Mouse (Mus musculus) intestine, embryonic 14.5 days (tissue): ENCODE data around the gene Fgfr2. TPM values are rescaled to one million over a fixed set of nuclear protein-coding genes. Genes with fewer than 3 reads are reported as not detected.
A peak's percentile ranks its signal among the peaks of the same experiment; 100 is the strongest.

ENCODE experiments used
- ATAC-seq: fragments of 200-750 bp; cut with Nextera tagmentation; replicated peaks from 2 replicates; pipeline ENCODE4 v1.8.0; 2017; ENCODE audit warnings: low read depth, moderate number of reproducible peaks, moderate TSS enrichment, moderate library complexity; ENCODE audit not compliant: low FRiP score, low TSS enrichment
- DNase-seq: peaks from one replicate; pipeline ENCODE4 v3.0.0-alpha.2; 2018; ENCODE audit warnings: low spot score
- H3K27ac ChIP-seq: fragments of 300-500 bp; sonication (generic); 2 replicates; pipeline ENCODE4 v1.5.1; 2014; ENCODE audit warnings: low read depth, mild to moderate bottlenecking, control low read depth
- H3K27me3 ChIP-seq: fragments of 300-500 bp; sonication (generic); replicated peaks from 2 replicates; pipeline ENCODE4 v1.6.1; 2014; ENCODE audit warnings: low read length, control low read depth; ENCODE audit not compliant: control insufficient read depth, insufficient read depth
- H3K36me3 ChIP-seq: fragments of 300-500 bp; sonication (generic); 2 replicates; pipeline ENCODE4 v1.6.1; 2014; ENCODE audit warnings: low read length, control low read depth; ENCODE audit not compliant: control insufficient read depth, insufficient read depth
- H3K4me1 ChIP-seq: fragments of 300-500 bp; sonication (generic); replicated peaks from 2 replicates; pipeline ENCODE4 v1.6.1; 2014; ENCODE audit warnings: low read length, control low read depth, mixed read lengths; ENCODE audit not compliant: control insufficient read depth, insufficient read depth
- H3K4me2 ChIP-seq: fragments of 300-500 bp; sonication (generic); 2 replicates; pipeline ENCODE4 v1.6.1; 2014; ENCODE audit warnings: low read length
- H3K4me3 ChIP-seq: fragments of 300-500 bp; sonication (generic); 2 replicates; pipeline ENCODE4 v1.5.1; 2014; ENCODE audit warnings: low read depth, low read length, control low read depth, mixed read lengths
- H3K9ac ChIP-seq: fragments of 300-500 bp; sonication (generic); 2 replicates; pipeline ENCODE4 v1.6.1; 2014; ENCODE audit warnings: mild to moderate bottlenecking, low read length
- H3K9me3 ChIP-seq: fragments of 300-500 bp; sonication (generic); 2 replicates; pipeline ENCODE4 v1.6.1; 2016; ENCODE audit warnings: low read length, control low read depth; ENCODE audit not compliant: control insufficient read depth
- WGBS: fragments of 180-500 bp; shearing (Covaris S2); extraction: QIAGEN DNeasy Blood & Tissue Kit; methylation state at CpG from one replicate; pipeline ENCODE4 v1.1.7; 2014; 5-methylcytosine and 5-hydroxymethylcytosine counted together
- polyA plus RNA-seq: library from polyadenylated mRNA; unstranded; fragments of >200 nt; fragmentation: Nextera tagmentation; extraction: Ambion mirVana; gene quantifications from 2 replicates; pipeline ENCODE4 v1.2.1, GENCODE M21; 2014

Fgfr2 gene
- polyA plus RNA-seq, 1 experiment from 2014 or later, result 105 TPM

GRCm38 (mm10) chr7:133088411-133088810, 34.7 kb downstream of the Fgfr2 start:
- Histone ChIP-seq H3K27ac (peak overlapping the region; percentile 84), H3K4me2 (peak overlapping the region; percentile 30), H3K9ac (0 out of 2 replicates have a peak overlapping the region, but pooled peaks have one; percentile 5), H3K27me3 (no peaks in the 10 kb centered on the region), H3K4me1 (peaks cover 18% of the 10 kb centered on the region), H3K4me3 (no peak overlapping the region), H3K9me3 (no peaks in the 10 kb centered on the region), H3K36me3 (no peaks in the 10 kb centered on the region)
- DNase-seq, result no peak
- no peak for ATAC-seq
- WGBS, result 50% methylated on average over 4 of the region's 4 CpGs

- DNase-seq (no peak), ATAC-seq (no peak)
- no peak overlapping the region for H3K4me3 ChIP-seq
- 0 out of 2 replicates have a peak, but pooled peaks cover 7% of the 10 kb centered on the region for H3K36me3 ChIP-seq
- no peak overlapping the region for H3K27ac ChIP-seq
- H3K9ac ChIP-seq, result no peak overlapping the region
- WGBS, result 83% methylated on average over 3 of the region's 3 CpGs
- no peaks in the 10 kb centered on the region for H3K9me3 ChIP-seq
- peaks cover 15% of the 10 kb centered on the region for H3K4me1 ChIP-seq
- no peak overlapping the region for H3K4me2 ChIP-seq
- H3K27me3 ChIP-seq, result no peaks in the 10 kb centered on the region
Observed at GRCm38 (mm10) chr7:133085408-133085807, 37.7 kb downstream of the Fgfr2 start.

GRCm38 (mm10) chr7:133083936-133084614, 39.1 kb downstream of the Fgfr2 start:
- ATAC-seq, result no peak
- no peaks in the 10 kb centered on the region for H3K9me3 ChIP-seq
- H3K36me3 ChIP-seq, result 0 out of 2 replicates have a peak, but pooled peaks cover 19% of the 10 kb centered on the region
- no peak for DNase-seq
- no peaks in the 10 kb centered on the region for H3K27me3 ChIP-seq
- H3K4me1 ChIP-seq, result peaks cover 7% of the 10 kb centered on the region
- no peak overlapping the region for H3K4me3 ChIP-seq
- no peak overlapping the region for H3K27ac ChIP-seq
- no peak overlapping the region for H3K4me2 ChIP-seq
- 82% methylated on average over 13 of the region's 13 CpGs for WGBS
- H3K9ac ChIP-seq, result no peak overlapping the region

GRCm38 (mm10) chr7:133078929-133079328, 44.2 kb downstream of the Fgfr2 start:
- Histone ChIP-seq H3K4me1 (no peaks in the 10 kb centered on the region), H3K4me3 (no peak overlapping the region), H3K4me2 (no peak overlapping the region), H3K9me3 (no peaks in the 10 kb centered on the region), H3K9ac (no peak overlapping the region), H3K27ac (no peak overlapping the region), H3K27me3 (no peaks in the 10 kb centered on the region), H3K36me3 (peaks cover 32% of the 10 kb centered on the region; the same call in 1 of the 2 replicates)
- WGBS, result 89% methylated on average over 1 of the region's 1 CpGs
- no peak for DNase-seq
- ATAC-seq, result no peak

- Histone ChIP-seq H3K4me2 (no peak overlapping the region), H3K4me1 (no peaks in the 10 kb centered on the region), H3K27ac (no peak overlapping the region), H3K4me3 (no peak overlapping the region), H3K9ac (no peak overlapping the region), H3K36me3 (peaks cover 45% of the 10 kb centered on the region), H3K27me3 (no peaks in the 10 kb centered on the region), H3K9me3 (no peaks in the 10 kb centered on the region)
- no peak for ATAC-seq
- 71% methylated on average over 10 of the region's 10 CpGs for WGBS
- DNase-seq, result no peak
Observed at GRCm38 (mm10) chr7:133074462-133075133, 48.6 kb downstream of the Fgfr2 start.

- Histone ChIP-seq H3K27ac (no peak overlapping the region), H3K4me1 (no peaks in the 10 kb centered on the region)
Observed at GRCm38 (mm10) chr7:133073147-133073651, 50.0 kb downstream of the Fgfr2 start.

GRCm38 (mm10) chr7:133072535-133072934, 50.6 kb downstream of the Fgfr2 start:
- Histone ChIP-seq H3K27ac (no peak overlapping the region), H3K4me1 (no peaks in the 10 kb centered on the region), H3K9me3 (no peaks in the 10 kb centered on the region), H3K4me3 (no peak overlapping the region), H3K9ac (no peak overlapping the region), H3K4me2 (no peak overlapping the region), H3K27me3 (no peaks in the 10 kb centered on the region), H3K36me3 (peaks cover 42% of the 10 kb centered on the region)
- DNase-seq (no peak), ATAC-seq (no peak)
- 86% methylated on average over 4 of the region's 4 CpGs for WGBS

More at GRCm38 (mm10) chr7:133073147-133073651, 50.0 kb downstream of the Fgfr2 start:
- no peak overlapping the region for H3K4me2 ChIP-seq
- no peak overlapping the region for H3K9ac ChIP-seq
- no peaks in the 10 kb centered on the region for H3K9me3 ChIP-seq
- H3K27me3 ChIP-seq, result no peaks in the 10 kb centered on the region
- 87% methylated on average over 9 of the region's 9 CpGs for WGBS
- DNase-seq (no peak), ATAC-seq (no peak)
- H3K36me3 ChIP-seq, result peaks cover 36% of the 10 kb centered on the region
- H3K4me3 ChIP-seq, result no peak overlapping the region

GRCm38 (mm10) chr7:133067321-133067841, 55.8 kb downstream of the Fgfr2 start:
- DNase-seq (no peak), ATAC-seq (no peak)
- no peak overlapping the region for H3K27ac ChIP-seq
- H3K36me3 ChIP-seq, result peaks cover 50% of the 10 kb centered on the region
- no peak overlapping the region for H3K4me3 ChIP-seq
- WGBS, result 80% methylated on average over 7 of the region's 7 CpGs
- H3K9ac ChIP-seq, result no peak overlapping the region
- H3K9me3 ChIP-seq, result no peaks in the 10 kb centered on the region
- H3K4me2 ChIP-seq, result no peak overlapping the region
- H3K27me3 ChIP-seq, result no peaks in the 10 kb centered on the region
- H3K4me1 ChIP-seq, result 0 out of 2 replicates have a peak, but pooled peaks cover 8% of the 10 kb centered on the region
